Mouse (Mus musculus): ENCODE data around the gene Hhat. TPM values are rescaled to one million over a fixed set of nuclear protein-coding genes. Genes with fewer than 3 reads are reported as not detected.

The Hhat gene
- polyA plus RNA-seq, 1 experiment from 2014 or later, result 4.8 TPM

DNA sequence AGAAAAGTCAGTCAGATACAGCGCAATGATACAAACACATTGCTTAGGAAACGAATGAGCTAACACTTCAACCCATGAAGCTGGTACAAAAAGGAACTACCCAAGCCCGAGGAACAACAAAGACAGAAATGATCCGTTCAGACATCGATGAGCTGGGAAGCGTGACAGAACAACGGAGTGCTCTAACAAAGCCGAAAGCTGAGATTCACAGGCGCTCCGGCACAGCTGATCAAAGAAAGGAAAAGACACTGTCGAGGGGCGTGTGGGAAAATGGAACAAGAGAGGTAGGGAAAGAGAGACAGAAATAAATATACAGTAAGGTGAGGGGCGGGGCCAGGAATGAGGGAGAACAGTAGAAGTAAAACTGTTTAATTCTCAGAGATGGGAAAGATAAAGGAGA, 15.8 kb downstream of the Hhat start:
- H3K4me3 ChIP-seq (ENCODE audit: low read depth, low read length), result no peak overlapping the region
- TF ChIP-seq CTCF (IDR thresholded peaks at IDR 0.05; ENCODE audit: low read depth), result no peak
- H3K27me3 ChIP-seq (replicated peaks; ENCODE audit: control insufficient read depth, insufficient read depth, low read length), result no peaks in the 10 kb centered on the region
- no peaks in the 10 kb centered on the region for H3K9me3 ChIP-seq (ENCODE audit: control insufficient read depth)
- no peak overlapping the region for H3K27ac ChIP-seq (ENCODE audit: low read depth, low read length)
- no peaks in the 10 kb centered on the region for H3K36me3 ChIP-seq (ENCODE audit: control insufficient read depth, insufficient read depth)
- WGBS, result 91% methylated on average over 13 of the region's 13 CpGs
- H3K4me1 ChIP-seq (replicated peaks; ENCODE audit: control insufficient read depth, insufficient read depth, low read length), result peaks cover 5% of the 10 kb centered on the region; the same call in 1 of the 2 replicates
- no peak overlapping the region for H3K9ac ChIP-seq (ENCODE audit: low read depth, low read length)
- H3K4me2 ChIP-seq (replicated peaks; ENCODE audit: low read depth), result no peak overlapping the region
- no peak for ATAC-seq

DNA sequence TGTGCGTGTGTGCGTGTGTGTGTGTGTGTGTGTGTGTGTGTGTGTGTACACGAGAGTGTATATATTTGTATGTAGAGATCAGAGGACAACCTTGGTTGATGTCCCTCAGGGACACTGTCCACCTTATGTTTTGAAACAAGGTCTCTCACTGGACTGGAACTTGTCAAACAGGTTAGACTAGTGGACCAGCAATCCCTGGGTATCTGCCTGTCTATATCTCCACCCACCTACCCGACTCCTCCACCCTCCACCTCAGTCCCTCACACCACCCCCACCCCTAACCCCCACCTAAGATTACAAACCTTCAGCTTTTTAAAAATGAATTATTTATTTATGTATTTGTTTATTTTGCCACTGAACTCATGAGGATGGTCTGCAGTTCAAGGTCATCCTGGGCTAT, 16.8 kb downstream of the Hhat start:
- no peak for TF ChIP-seq CTCF (IDR thresholded peaks at IDR 0.05; ENCODE audit: low read depth)
- no peak overlapping the region for H3K27ac ChIP-seq (ENCODE audit: low read depth, low read length)
- H3K36me3 ChIP-seq (ENCODE audit: control insufficient read depth, insufficient read depth), result no peaks in the 10 kb centered on the region
- no peak for ATAC-seq
- H3K4me2 ChIP-seq (replicated peaks; ENCODE audit: low read depth), result no peak overlapping the region
- H3K27me3 ChIP-seq (replicated peaks; ENCODE audit: control insufficient read depth, insufficient read depth, low read length), result no peaks in the 10 kb centered on the region
- no peaks in the 10 kb centered on the region for H3K9me3 ChIP-seq (ENCODE audit: control insufficient read depth)
- no peak overlapping the region for H3K4me3 ChIP-seq (ENCODE audit: low read depth, low read length)
- WGBS, result 66% methylated on average over 4 of the region's 4 CpGs
- peaks cover 5% of the 10 kb centered on the region; the same call in 1 of the 2 replicates for H3K4me1 ChIP-seq (replicated peaks; ENCODE audit: control insufficient read depth, insufficient read depth, low read length)
- H3K9ac ChIP-seq (ENCODE audit: low read depth, low read length), result no peak overlapping the region

GRCm38 (mm10) chr1:192752659-192753601, 18.1 kb downstream of the Hhat start:
- Histone ChIP-seq H3K27me3 (replicated peaks; ENCODE audit: control insufficient read depth, insufficient read depth, low read length) (no peaks in the 10 kb centered on the region), H3K27ac (ENCODE audit: low read depth, low read length) (no peak overlapping the region), H3K4me3 (ENCODE audit: low read depth, low read length) (no peak overlapping the region), H3K4me1 (replicated peaks; ENCODE audit: control insufficient read depth, insufficient read depth, low read length) (peaks cover 5% of the 10 kb centered on the region; the same call in 1 of the 2 replicates), H3K4me2 (replicated peaks; ENCODE audit: low read depth) (peak overlapping the region; percentile 49), H3K9me3 (ENCODE audit: control insufficient read depth) (no peaks in the 10 kb centered on the region), H3K9ac (ENCODE audit: low read depth, low read length) (no peak overlapping the region), H3K36me3 (ENCODE audit: control insufficient read depth, insufficient read depth) (no peaks in the 10 kb centered on the region)
- 27% methylated on average over 8 of the region's 8 CpGs for WGBS
- peak; percentile 63 for ATAC-seq
- TF ChIP-seq CTCF (IDR thresholded peaks at IDR 0.05; ENCODE audit: low read depth), result no peak

DNA sequence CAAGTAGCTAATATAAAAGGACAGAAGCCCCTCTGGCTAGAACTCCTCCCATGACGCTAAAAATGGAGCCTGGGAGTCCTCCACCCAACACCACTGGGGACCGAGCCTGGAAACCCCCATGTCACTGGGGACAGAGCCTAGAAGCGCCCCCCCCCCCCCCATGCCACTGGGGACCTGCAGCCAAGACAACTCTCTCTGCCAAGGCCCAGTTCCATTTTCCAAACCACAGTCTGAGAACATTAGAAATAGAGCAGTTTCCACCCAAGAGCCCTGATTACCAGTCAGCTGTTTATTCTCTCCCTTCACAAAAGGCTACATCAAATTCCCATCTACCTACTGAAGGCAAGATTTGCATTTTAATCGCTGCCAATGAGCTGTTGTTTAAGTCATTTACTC, 21.0 kb downstream of the Hhat start:
- Histone ChIP-seq H3K27me3 (replicated peaks; ENCODE audit: control insufficient read depth, insufficient read depth, low read length) (no peaks in the 10 kb centered on the region), H3K36me3 (ENCODE audit: control insufficient read depth, insufficient read depth) (no peaks in the 10 kb centered on the region), H3K4me3 (ENCODE audit: low read depth, low read length) (no peak overlapping the region), H3K4me1 (replicated peaks; ENCODE audit: control insufficient read depth, insufficient read depth, low read length) (peaks cover 5% of the 10 kb centered on the region; the same call in 1 of the 2 replicates), H3K9ac (ENCODE audit: low read depth, low read length) (no peak overlapping the region), H3K9me3 (ENCODE audit: control insufficient read depth) (no peaks in the 10 kb centered on the region), H3K4me2 (replicated peaks; ENCODE audit: low read depth) (no peak overlapping the region), H3K27ac (ENCODE audit: low read depth, low read length) (no peak overlapping the region)
- ATAC-seq, result no peak
- TF ChIP-seq CTCF (IDR thresholded peaks at IDR 0.05; ENCODE audit: low read depth), result no peak
- WGBS, result 73% methylated on average over 4 of the region's 4 CpGs

DNA sequence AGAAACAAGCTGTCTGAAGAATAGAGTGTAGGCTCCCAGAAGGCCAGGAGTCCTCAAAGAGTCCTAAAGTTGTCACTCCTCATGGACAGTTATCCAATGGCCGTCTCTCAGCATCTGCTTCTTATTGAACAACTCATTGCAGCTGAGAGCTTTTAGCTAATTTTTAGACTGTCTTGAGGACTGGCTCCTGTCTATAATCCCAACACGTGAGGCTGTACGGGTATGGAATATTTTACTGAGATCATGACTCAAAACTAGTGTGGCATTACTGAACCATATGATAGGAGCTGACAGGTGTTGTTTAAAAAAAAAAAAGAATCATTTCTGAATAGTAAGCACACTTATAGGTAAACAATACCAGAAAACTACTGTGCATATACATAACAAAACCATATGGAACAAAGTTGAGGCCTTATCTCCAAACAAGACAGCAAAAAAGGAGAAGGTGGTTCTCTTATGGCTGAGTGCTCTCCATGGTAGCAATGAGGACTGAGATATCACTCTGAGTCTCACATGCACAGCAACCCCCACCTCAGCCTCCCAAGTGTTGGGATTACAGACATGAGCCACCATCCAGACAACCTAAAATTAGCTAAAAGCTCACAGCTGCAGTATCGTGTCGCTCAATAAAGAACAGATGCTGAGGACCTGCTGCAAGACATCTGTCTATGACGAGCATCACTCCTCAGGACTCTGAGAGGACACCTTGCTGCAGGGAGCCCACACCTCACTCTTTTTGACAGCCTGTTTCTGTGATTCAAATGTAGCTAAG, 21.6 kb downstream of the Hhat start:
- H3K4me1 ChIP-seq (replicated peaks; ENCODE audit: control insufficient read depth, insufficient read depth, low read length), result peaks cover 5% of the 10 kb centered on the region; the same call in 1 of the 2 replicates
- no peak overlapping the region for H3K9ac ChIP-seq (ENCODE audit: low read depth, low read length)
- no peaks in the 10 kb centered on the region for H3K27me3 ChIP-seq (replicated peaks; ENCODE audit: control insufficient read depth, insufficient read depth, low read length)
- H3K36me3 ChIP-seq (ENCODE audit: control insufficient read depth, insufficient read depth), result no peaks in the 10 kb centered on the region
- no peak overlapping the region for H3K27ac ChIP-seq (ENCODE audit: low read depth, low read length)
- TF ChIP-seq CTCF (IDR thresholded peaks at IDR 0.05; ENCODE audit: low read depth), result no peak
- WGBS, result 86% methylated on average over 6 of the region's 6 CpGs
- H3K4me2 ChIP-seq (replicated peaks; ENCODE audit: low read depth), result no peak overlapping the region
- no peak for ATAC-seq
- H3K4me3 ChIP-seq (ENCODE audit: low read depth, low read length), result no peak overlapping the region
- H3K9me3 ChIP-seq (ENCODE audit: control insufficient read depth), result no peaks in the 10 kb centered on the region

DNA sequence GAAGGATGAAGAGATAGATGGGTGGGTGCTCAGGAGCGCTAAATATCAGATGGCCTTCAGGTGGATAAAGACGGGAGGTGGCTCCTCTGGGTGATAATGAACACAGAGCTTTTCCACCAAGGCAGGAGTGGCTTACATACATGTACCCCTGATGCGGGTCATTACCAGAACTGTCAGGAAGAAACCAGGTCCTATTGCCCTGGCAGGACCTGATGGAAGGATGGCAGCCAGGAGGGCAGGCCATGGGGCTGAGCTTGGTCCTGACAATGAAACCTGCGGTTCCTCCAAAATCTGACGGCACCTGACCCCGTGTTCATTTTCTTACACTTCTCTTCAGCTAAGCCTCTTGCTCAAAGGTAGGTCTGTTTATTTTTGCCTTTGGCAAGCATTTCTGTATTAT, 24.8 kb downstream of the Hhat start:
- Histone ChIP-seq H3K36me3 (ENCODE audit: control insufficient read depth, insufficient read depth) (no peaks in the 10 kb centered on the region), H3K9ac (ENCODE audit: low read depth, low read length) (no peak overlapping the region), H3K4me2 (replicated peaks; ENCODE audit: low read depth) (no peak overlapping the region), H3K9me3 (ENCODE audit: control insufficient read depth) (no peaks in the 10 kb centered on the region), H3K27me3 (replicated peaks; ENCODE audit: control insufficient read depth, insufficient read depth, low read length) (no peaks in the 10 kb centered on the region), H3K27ac (ENCODE audit: low read depth, low read length) (no peak overlapping the region), H3K4me1 (replicated peaks; ENCODE audit: control insufficient read depth, insufficient read depth, low read length) (no peaks in the 10 kb centered on the region), H3K4me3 (ENCODE audit: low read depth, low read length) (no peak overlapping the region)
- TF ChIP-seq CTCF (IDR thresholded peaks at IDR 0.05; ENCODE audit: low read depth), result no peak
- no peak for ATAC-seq
- WGBS, result 77% methylated on average over 6 of the region's 6 CpGs

Data from intestine, postnatal 0 days (tissue).